Mouse (Mus musculus) cerebellum, postnatal 14 days (tissue): ENCODE results near the gene Spata2.
A peak's percentile ranks its signal among the peaks of the same experiment; 100 is the strongest.

Experiments used
- DNase-seq, 2 experiments: peaks; one replicate each; pipeline ENCODE4 v3.0.0; 2021; ENCODE audit warnings: mixed read lengths in 2 of 2

The Spata2 gene

DNA sequence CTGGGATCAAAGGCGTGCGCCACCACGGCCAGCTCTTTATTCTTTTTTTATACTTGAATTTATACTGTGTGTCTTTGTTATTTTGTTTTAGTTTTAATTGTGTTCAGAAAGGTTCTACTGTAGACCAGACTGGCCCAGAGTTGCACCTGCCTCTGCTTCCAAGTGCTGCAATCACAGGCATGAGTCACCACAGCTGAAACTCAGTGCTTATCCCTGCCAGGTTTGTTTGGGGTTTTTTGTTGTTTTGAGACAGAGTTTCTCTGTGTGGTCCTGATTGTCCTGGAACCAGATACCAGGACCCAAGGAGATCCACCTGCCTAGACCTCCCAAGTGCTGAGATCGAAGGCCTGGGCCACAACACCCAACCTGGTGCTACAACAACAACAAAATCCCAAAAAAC lies 15.9 kb upstream of the Spata2 start:
- DNase-seq = no peak

DNA sequence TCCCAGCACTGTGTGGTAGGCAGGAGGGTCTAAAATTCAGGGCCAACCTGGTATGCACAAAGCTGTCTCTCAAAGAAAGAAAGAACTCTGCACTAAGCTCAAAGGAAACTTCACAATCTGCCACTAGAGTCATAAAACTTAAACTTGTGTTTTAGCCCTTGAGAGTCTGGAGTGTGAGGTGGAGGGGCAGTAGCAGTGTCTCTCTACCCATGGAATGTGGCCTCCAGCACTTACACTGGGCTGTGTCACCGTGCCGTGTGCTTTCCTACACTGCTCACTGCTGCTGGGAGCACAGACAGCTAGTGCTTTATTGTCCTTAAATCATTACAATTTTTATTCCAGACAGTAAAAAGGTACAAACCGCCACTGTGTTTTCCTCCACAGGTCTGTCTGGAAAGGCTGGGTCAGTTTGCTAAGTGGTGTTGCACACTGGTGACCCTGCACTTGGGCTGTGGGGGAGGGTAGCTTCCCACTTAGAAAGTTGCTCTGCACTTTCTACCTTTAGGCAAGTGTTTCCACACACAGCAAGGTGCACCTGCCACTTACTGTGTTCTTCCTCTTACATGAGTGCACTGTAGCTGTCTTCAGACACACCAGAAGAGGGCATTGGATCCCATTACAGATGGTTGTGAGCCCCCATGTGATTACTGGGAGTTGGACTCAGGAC lies 15.2 kb upstream of the Spata2 start:
- DNase-seq = no peak

DNA sequence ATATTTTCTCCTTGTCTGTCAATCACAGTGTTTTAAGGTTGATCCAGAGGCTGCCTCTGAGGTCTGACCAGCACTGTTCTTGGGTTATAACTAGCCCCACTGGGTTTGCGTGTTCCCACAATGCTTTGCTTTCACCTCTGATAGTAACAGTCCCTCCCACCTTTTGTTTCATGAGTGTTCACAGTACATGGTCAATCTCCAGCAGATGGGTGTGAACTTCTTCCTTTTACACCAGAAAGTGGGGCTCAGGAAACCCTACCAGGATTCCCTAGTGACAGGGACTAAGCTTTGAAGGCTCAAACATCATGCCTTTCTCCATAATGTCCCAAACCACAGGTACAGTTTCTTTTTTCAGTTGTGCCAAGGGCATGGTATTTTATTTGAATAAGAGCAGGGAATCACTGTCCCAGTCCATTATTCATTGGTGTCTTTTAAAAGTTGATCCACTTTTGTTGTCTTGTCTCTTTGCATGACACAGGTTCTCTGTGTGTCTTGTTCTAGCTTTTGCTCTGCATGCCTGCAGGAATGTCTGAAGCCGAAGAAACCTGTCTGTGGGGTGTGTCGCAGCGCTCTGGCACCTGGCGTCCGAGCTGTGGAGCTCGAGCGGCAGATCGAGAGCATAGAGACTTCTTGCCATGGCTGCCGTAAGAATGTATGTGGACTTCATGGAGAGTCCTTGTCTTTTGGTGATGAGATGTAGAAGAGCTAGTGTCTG lies 14.0 kb upstream of the Spata2 start:
- no peak for DNase-seq

DNA sequence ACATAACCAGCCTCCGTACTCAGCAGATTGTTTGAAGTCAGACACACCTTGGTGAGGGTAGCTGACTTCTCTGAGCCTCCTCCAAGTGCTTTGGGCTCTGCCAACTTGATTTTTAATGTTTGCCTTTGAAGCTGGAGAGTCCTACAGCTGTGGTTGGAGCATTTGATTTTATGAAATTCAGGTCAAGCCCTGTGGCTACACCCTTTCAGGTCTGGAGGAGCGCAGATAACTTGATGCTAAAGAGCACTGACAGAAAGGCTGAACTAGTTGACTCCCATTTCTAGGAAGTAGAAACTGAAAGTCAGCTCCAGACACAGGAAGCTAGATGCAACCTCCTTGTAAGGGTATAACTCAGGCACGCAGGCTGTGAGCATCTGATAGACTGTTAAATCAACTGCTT lies 12.4 kb upstream of the Spata2 start:
- no peak for DNase-seq

DNA sequence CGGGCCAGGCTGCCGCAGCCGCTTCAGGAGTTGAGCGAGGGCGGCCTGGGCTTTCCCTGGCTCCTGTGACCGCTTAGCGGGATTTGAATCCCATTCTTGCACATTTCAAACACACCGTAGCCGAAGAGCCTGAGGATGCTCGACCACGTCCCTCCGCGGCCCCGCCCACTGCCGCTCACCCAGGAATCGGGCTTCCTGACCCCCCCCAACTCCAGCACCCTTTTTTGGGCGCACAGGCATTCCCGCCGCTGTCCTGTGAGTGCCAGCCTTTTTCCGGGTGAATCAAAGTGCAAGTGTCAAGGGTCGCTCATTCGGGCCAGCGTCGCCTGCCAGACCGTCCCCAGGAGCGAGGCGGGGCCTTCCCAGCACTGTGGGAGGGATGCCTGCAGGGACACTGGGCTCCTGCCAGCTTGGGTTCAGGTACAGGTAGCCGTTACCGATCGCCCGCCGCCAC lies 11.2 kb upstream of the Spata2 start:
- peak; percentile 67 to 69 for DNase-seq

GRCm38 (mm10) chr2:167503253-167503895 lies 10.7 kb upstream of the Spata2 start:
- peak; percentile 96 for DNase-seq

GRCm38 (mm10) chr2:167502554-167503252 lies 10.0 kb upstream of the Spata2 start:
- no peak for DNase-seq

DNA sequence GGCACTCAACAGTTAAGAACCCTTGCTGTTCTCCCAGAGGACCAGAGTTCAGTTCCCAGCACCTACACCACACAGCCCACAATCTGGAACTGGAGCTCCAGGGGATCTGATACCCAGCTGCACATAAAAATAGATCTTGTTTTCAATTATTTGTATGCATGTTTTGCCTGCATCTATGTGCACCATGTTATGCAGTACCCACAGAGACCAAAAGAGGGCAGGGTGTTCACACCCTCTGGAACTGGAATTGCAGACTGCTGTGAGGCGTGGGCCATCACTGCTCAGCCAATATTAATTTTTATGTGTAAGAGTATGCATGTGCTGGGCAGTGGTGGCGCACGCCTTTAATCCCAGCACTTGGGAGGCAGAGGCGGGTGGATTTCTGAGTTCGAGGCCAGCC lies 4.6 kb upstream of the Spata2 start:
- peak; percentile 52 to 70 for DNase-seq

GRCm38 (mm10) chr2:167496437-167496836 lies 3.8 kb upstream of the Spata2 start:
- DNase-seq = no peak

GRCm38 (mm10) chr2:167491757-167492708 lies 654 bp downstream of the Spata2 start, which contains the start of gene Rnf114:
Gene Rnf114 (plus strand): TSS chr2:167492645.
- peak; percentile 66 to 71 for DNase-seq

DNA sequence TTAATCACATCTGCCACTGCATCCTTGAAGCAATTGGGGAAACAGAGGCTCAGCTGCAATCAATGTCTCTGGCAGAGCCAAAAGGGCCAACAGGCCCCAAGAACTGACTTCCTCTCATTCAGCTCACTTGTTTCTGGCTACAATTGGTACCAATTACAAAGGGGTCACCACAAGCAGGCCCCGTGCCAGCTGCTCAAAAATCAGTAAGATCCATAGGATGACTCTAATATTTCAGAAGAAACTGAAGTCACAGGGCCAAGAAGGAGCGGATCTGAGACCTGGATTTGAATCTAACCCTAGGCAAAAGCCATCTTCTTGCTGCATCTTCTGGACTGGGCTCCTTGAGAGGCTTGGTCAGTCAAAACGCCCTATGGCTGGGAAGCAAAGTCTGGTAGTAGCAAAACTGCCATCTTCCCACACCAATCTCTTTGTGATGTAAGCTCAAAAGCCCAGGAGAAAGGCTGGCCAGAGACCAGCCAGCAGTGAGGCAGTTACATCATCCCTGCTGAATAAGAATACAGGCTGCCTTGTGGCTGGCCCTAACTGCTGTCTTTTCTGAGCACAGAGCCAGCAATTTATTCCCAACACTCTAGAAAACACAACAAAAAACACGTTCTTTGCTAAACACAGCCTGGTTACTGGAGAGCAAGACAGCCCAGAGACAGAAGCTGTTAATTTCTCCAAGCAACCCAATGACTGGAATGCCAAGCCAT lies 1.7 kb downstream of the Spata2 start:
- DNase-seq = peak; percentile 52 to 65

DNA sequence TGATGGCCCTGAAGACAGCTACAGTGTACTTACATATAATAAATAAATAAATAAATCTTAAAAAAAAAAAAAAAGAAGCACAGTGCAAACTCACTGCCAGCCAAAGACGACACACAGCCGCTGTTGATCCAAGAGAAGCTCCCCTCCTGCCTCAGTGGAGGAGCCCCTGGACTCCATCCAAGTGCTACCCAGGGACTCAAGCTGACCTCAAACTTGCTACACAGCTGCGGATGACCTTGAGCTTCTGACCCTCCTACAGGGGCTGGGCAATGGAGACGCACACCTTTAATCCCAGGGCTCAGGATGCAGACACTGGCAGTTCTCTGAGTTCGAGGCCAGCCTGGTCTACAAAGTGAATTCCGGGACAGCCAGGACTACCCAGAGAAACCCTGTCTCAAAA lies 4.7 kb downstream of the Spata2 start:
- peak; percentile 46 to 55 for DNase-seq

DNA sequence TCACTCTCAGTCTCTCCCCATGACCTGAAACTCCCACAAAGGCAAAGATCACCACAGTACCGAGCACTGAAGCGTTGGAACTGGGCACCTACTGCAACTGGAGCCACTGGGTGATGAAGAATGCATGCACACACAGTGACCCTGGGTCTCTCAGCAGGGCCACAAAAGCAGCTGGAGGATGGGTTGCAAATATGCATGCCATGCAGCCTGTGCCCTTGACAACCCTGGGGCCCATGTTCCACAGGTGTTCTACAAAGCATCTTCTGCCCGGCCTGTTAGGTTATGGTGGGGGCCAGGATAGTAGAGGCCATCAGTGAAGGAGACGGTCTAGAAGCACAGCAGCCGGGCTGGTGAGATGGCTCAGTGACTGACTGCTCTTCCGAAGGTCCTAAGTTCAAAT lies 5.1 kb downstream of the Spata2 start:
- DNase-seq = no peak

DNA sequence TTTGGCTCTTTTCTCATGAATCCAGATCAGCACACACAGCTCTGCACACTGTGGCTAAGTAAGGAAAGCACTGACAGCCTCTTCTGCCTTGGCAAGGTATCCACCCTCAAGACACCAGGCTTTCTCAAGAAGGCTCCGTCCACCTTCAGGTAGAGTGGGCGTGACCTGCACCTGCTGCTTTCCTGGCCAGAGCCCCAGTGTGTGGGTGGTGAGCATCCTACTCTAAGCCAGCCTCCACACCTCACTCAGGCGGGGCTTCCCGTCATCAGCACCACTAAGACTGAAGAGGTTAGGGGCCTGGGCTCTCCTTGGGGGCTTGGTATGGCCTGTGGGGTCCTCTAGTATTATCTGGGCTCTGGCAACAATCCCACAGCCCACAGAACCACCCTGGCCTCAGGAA lies 6.1 kb downstream of the Spata2 start:
- DNase-seq = peak; percentile 80 to 81

GRCm38 (mm10) chr2:167485501-167486377 lies 6.9 kb downstream of the Spata2 start:
- DNase-seq = peak; percentile 94 to 97

GRCm38 (mm10) chr2:167484932-167485331 lies 7.8 kb downstream of the Spata2 start:
- peak in 1 of 2 experiments; percentile 53 for DNase-seq

- peak; percentile 48 to 56 for DNase-seq
These were observed 8.8 kb downstream of the Spata2 start for GRCm38 (mm10) chr2:167483827-167484410.

- peak in 1 of 2 experiments; percentile 65 for DNase-seq
These were observed 9.4 kb downstream of the Spata2 start for GRCm38 (mm10) chr2:167483081-167483826.

DNA sequence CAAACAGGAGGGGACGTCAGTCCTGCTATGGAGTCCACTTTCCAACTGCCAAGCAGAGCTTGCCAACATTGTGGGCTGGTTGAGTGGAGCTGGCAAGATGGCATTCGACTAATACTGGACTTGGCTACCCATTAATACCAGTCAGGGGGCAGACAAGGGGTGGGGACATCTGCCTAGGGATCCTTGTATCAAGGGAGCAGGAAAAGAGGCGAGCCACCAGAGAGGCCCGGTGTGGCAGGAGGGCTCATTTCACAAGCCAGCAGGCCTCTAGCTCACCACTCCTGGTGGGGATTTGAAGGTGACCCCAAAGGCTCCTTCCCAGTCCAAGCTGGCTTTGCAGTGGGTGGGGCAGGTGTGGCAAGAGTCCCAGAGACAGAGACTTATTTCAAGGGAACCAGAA lies 10.0 kb downstream of the Spata2 start:
- DNase-seq = peak; percentile 70 to 79
